Mouse (Mus musculus) right cerebral cortex, postnatal 4 days (tissue): Measurements from ENCODE around the gene Iqcd.

Experiments
- DNase-seq: peaks from one replicate; pipeline ENCODE4 v3.0.0-alpha.2; 2022

The Iqcd gene

DNA sequence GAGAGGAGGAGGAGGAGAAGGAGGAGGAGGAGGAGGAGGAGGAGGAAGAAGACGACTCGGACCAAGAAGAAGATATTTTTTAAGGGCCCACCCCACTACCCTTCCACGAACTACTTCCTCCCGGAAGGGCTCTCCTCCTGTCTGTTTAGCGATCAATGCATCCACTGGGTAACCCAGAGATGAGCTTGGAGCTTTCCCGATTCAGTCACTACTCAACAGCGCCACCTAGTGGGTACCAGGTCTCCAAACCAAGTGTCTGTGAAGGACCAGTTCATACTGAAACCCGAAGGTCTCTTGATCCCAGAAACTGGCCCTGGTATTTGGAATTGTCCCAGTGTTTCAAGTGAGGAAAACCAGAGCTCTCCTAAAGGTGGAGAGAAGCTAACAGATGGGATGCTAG is 16.9 kb downstream of the Iqcd start:
- peak; percentile 97 for DNase-seq

DNA sequence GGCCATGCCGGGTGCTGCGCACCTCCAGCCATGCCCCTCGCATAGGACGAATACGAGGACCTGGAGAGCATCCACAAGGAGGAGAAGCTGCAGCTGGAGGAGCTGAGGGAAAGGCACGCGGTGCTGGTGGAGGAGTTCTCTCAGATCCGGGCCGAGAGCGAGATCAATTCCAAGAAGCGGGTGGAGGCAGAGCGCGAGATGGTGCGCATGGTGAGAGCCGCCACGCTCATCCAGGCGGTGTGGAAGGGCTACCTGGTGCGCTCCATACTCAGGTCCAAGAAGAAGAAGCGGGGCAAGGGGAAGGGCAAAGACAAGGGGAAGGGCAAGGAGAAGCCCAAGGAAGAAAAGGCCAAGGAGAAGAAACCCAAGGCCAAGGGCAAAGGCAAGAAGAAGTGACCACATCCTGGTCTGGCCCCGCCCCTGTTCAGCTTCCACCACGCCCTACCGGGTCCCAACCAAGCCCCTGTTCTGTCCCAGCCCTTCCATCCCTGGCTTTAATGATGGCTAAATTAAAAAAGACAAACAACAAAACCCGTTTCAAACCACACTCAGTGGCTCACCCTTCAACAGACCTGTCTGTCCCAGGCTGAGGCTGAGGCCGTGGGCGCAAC is 17.9 kb downstream of the Iqcd start:
- DNase-seq = no peak

DNA sequence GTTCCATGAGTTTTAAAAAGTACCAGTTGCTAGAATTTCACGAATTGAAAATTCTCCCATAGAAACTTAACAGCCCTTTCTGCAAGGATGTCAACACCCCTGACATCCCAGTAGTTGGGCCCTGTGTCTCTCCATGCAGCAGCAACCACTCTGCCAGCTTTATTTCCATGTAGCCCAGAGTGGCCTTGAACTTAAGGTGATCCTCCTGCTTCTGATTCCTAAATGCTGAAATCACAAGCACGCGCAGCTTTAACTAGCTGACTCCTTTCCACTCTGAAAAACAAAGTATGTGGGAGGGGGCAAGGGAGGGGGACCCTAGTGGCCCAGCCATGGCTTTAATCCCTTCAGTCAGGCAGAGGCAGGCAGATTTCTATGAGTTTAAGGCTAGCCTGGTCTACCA is 18.5 kb downstream of the Iqcd start:
- no peak for DNase-seq

GRCm38 (mm10) chr5:120609246-120609775 is 20.5 kb downstream of the Iqcd start:
- DNase-seq = no peak

DNA sequence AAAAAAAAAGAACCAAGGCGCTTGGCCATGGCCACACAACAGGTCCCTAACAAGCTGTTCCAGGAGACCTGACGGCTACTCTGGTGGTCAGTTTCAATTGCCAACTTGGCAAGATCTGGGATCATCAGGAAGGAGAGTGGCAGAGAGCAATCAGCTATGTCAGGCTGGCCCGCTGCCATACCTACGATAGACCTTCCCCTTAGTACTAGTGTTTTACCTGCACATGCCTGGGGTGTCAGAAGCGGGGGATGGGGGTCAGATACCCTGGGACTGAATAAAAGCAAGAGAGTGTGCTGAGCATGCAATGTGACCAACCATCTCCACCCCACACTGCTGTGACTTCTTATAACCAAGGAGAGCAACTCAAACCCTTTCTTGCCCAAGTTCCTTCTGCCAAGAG is 22.1 kb downstream of the Iqcd start:
- no peak for DNase-seq

DNA sequence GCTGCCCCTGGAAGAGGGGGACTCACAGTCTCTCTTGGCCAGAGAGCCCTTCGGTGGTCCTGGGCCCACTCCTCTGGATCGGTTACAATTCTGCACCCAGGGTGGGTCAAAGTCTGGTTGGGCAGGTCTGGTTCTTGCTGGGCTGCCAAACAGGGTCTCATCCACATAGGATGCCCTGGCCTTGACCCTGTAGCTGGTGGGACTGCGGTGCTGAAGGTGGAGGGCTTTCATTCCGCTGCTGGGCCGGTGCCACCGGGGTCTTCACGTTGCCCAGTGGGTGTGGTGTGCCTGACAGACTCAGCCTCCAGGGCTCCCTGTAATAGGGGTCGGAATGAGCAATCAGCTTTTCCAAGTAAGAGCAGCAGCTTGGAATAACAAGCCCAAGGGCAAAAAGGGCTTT is 22.6 kb downstream of the Iqcd start:
- DNase-seq = no peak

GRCm38 (mm10) chr5:120612442-120612821 is 23.6 kb downstream of the Iqcd start, which contains the start of the genes Rita1 and Ddx54:
Rita1 (minus strand) TSS chr5:120612589.
Ddx54 (plus strand) TSS chr5:120612739.
- peak; percentile 98 for DNase-seq

DNA sequence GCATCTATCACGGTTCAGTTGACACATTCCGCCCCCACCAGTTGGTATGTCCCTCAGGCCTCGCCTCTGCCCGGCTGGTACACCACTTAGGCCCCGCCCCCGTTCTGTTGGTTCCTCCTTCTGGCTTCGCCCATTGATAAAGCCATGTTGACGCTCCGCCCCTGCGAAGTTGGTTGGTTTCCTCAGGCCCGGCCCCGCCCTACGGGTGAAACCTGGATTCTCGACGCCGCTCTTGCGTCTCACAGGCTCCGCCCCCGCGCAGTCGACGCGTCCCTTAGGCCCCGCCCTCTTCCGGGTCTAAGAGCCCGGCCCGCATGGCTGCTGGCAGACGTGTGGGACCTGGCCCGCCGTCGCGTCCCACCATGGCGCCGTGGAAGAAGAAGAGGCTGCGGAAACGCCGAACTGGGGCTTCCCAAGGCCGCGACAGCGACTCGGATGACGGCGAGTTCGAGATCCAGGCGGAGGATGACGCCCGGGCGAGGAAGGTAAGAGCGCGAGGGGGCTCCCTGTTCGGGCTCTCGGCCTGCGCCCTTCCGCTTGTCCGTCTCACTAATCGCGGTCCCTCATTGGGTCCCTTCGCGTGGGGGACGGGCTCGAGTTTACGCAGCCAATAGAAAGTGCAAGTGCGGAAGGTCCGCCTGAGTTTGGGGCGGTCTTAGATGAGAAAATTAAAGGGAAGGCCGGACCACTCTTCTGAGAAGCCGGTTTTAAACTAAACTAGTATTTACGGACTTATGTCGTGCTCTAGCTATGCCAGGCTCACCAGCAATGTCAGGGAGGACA is 24.2 kb downstream of the Iqcd start:
- DNase-seq = peak; percentile 100

DNA sequence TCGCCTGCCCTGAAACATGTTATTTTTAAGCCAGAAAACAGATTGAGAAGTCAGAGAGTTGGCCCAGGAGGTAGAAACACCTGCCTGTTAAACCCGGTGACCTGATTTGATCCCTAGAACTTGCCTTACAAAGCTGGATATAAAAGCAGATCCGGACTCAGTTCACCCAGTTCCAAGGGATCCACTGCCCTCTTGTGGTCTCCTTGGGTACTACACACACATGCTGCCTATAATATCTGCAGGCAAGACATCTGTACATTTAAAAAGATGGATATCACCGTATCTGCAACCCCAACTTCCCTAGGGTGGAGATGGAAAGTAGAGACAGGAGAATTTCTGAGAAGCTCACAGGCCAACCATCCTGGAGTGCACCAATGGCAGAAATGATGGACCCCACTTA is 27.1 kb downstream of the Iqcd start:
- peak; percentile 65 for DNase-seq

DNA sequence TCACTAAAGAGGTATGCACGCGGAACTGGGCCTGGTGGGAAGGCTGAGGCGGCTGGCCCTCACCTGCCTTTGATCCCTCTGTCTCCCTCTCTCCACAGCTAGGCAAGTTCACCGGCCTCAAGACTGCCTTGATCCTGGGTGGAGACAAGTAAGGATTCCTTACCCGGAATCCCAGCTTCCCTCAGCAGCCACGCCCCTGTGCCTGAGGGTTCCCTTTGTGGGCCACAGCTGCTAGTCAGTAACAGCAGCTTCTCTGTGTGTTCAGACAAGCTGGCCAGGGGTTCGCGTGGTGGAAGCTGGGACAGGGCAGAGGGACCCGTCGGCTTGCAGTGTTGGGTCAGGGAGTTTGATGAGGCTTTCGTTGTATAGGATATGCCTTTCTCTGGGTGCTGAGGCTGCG is 30.0 kb downstream of the Iqcd start:
- DNase-seq = no peak

DNA sequence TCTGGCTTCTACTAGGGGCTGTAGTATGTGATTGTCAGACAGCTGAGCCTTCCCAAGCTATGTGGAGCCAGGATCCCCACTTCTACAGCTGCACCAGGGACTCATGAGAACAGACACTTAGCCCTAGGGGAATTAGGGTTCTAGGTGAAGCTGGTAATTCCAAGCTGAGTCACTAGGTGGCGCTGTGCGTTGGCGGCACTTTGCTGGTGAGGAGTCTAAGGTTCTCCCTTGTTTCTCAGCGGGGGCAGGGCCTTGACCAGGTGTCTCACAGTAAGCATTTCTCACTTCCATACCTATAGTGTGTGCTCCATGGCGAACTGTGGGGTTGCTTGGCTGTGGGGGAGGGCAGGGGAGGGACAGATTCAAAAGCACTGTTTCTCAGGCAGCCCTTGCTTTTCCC is 30.4 kb downstream of the Iqcd start:
- peak; percentile 85 for DNase-seq

DNA sequence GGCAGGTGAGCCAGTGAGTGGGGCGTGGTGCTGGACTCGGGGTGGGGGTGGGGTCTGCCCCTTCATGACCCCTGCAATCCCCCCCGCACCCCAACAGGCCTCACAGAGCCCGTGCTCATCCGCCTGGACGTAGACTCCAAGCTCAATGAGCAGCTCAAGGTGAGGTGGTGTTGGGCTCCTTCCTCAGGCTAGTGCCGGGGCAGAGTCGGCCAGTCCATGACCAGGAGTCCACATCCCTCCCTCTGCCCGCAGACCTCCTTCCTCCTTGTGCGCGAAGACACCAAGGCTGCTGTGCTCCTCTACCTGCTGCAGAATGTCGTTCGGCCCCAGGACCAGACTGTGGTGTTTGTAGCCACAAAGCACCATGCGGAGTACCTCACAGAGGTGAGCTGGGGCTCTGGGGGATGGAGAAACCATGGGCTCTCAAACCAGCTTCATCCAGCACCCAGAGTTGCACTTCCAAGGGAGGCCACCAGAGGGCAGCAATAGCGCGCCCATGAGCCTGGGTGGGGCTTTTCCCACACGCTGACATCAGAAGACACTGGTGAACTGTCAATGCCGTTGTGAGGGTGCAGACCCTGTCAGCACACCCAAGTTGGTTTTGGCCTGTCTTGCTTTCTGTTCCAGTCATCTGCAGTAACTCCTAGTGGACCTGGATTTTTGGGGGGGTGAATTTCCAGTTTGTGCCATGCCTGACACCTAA is 31.7 kb downstream of the Iqcd start:
- DNase-seq = peak; percentile 92

DNA sequence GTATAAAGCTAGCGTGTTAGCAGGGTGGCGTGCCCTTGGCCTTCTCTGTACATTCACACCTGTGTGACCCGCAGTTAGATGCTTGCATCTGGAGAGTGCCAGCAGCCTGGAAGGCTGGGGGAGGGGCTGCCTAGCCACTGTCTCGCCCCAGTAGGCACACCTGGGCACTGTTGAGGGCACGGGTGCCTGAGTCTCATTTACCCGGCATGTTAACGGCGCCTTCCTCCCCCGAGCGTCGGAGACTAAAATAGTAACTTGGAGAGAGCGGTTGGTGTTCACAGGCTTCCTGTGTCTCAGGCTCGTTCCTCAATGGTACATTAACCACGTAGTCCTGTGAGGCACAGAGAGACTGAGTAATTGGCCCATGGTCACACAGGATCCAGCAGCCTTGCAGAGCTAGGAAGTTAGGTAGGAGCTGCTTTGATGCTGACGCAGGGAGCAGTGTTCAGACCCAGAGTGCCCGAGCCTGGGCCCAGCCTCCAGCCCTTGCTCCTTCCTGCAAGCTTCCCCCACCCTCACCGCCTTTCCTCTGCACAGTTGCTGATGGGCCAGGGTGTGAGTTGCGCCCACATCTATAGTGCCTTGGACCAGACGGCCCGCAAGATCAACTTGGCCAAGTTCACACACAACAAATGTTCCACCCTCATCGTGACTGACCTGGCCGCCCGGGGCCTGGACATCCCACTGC is 32.4 kb downstream of the Iqcd start:
- DNase-seq = no peak

GRCm38 (mm10) chr5:120621846-120622197 is 33.0 kb downstream of the Iqcd start:
- DNase-seq = no peak

GRCm38 (mm10) chr5:120622198-120622851 is 33.5 kb downstream of the Iqcd start:
- no peak for DNase-seq

DNA sequence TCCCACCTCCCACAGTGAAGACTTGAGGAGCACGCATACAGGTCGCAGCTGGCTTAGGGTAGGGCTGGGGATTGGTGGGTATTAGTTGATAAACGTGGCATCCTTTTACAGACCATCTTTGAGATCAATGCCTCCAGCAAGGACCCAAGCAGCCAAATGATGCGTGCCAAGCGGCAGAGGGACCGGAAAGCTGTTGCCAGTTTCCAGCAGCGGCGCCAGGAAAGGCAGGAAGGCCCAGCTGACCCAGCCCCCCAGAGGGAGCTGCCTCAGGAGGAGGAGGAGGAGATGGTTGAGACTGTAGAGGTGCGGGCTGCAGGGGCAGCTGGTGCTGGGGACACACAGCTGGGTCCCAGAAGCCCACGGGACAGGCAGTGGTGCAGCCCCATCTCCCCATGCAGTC is 35.6 kb downstream of the Iqcd start:
- no peak for DNase-seq

- no peak for DNase-seq
These were observed 37.6 kb downstream of the Iqcd start for GRCm38 (mm10) chr5:120626399-120626798.

DNA sequence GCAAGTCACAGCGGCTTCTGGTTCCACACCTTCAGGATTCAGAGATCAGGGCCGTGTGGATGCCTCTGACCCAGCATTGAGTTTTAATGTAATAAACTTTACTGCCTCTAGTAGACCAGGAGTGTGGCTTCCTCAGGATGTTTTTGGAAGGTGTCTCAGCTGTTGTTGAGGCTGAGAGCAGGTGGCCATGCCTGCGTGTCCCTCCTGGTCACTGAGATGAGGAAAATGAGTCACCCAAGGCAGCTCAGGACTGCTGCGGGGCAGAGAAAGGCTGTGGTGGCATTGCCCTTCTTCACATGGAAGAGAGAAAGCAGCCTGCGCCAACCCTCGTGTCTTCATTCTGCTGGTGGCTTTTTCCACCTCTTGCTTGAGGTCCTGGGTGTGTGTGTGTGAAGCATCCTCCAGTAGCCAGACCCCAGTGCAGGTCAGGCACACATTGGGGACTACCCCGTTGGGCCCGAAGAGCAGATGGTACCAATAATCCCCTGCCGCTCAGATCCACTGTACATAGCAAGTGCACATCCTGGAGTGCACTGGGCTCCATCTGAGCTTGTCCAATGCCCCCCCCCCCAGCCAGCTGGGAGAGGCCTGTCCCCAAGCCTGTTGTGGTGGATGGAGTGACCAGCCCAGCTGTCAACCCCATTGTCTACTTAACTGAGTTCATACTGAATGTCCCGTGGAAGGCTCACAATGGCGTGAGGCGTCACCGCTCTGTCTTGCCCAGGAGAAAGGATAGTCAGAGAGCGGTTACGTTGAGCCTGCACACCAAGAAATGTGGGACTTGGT is 38.9 kb downstream of the Iqcd start:
- DNase-seq = no peak

GRCm38 (mm10) chr5:120628624-120629023 is 39.8 kb downstream of the Iqcd start:
- DNase-seq = no peak

GRCm38 (mm10) chr5:120631128-120631527 is 42.3 kb downstream of the Iqcd start:
- no peak for DNase-seq

GRCm38 (mm10) chr5:120631892-120632291 is 43.1 kb downstream of the Iqcd start:
- no peak for DNase-seq

GRCm38 (mm10) chr5:120634131-120634530 is 45.3 kb downstream of the Iqcd start, which contains the start of gene Cfap73:
Cfap73 (minus strand) TSS chr5:120634235.
- no peak for DNase-seq
